Mouse (Mus musculus) thymus, postnatal 36 days (tissue): ENCODE data around the gene Tmem140.

Experiments
- DNase-seq, 2 experiments: peaks; one replicate each; pipeline ENCODE4 v3.0.0; 2022; ENCODE audit warnings: mixed read lengths in 2 of 2

The Tmem140 gene

GRCm38 (mm10) chr6:34862791-34863403 lies at the start of gene Tmem140:
Tmem140 (plus strand) TSS chr6:34863146.
- DNase-seq = peak; percentile 60 to 70

GRCm38 (mm10) chr6:34824406-34824805 lies 38.5 kb upstream of the Tmem140 start:
- no peak for DNase-seq

DNA sequence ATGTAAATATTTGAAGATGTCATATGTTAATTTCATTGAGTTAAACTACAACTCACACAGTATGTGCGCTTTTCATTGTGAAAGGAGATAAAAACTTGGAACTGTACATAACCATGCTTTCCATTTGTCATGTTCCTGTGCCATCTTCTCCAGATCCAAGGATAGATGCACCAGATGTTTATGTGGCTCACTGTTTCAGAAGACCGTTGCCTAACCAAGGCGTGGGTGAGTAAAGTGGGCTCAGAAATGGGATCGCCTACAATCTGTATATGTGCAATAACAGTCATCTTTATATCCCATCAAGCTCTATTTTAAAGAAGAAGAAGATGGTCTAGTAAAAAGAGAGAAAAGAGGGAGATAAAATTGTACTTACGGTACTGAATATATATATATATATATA lies 30.6 kb upstream of the Tmem140 start:
- DNase-seq = no peak

- peak in 1 of 2 experiments; percentile 32 for DNase-seq
Measured at GRCm38 (mm10) chr6:34861546-34862053, 1.3 kb upstream of the Tmem140 start.

DNA sequence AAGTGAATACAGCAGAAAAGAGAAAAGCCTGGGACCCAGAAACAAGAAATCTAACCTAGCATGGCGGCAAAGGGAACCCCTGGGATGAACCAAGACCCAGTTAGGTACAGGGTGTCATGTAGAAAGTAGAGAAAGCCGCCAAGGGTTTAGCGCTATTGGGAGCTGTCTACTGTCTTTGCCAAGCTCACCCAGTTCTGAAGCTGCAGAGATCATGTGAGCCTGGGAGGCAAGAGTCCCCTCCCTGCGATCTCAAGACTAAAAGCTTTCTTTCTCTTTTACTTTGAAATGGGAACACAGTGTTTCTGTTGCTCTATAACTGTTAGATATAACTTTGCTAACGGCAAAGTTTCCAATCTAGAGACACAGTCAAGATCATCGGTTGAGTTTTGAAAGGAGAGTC lies 565 bp upstream of the Tmem140 start:
- DNase-seq = peak; percentile 43 to 58

- DNase-seq = no peak
Measured at GRCm38 (mm10) chr6:34863786-34864514, 1.0 kb downstream of the Tmem140 start.

GRCm38 (mm10) chr6:34865213-34865612 lies 2.3 kb downstream of the Tmem140 start:
- DNase-seq = no peak

DNA sequence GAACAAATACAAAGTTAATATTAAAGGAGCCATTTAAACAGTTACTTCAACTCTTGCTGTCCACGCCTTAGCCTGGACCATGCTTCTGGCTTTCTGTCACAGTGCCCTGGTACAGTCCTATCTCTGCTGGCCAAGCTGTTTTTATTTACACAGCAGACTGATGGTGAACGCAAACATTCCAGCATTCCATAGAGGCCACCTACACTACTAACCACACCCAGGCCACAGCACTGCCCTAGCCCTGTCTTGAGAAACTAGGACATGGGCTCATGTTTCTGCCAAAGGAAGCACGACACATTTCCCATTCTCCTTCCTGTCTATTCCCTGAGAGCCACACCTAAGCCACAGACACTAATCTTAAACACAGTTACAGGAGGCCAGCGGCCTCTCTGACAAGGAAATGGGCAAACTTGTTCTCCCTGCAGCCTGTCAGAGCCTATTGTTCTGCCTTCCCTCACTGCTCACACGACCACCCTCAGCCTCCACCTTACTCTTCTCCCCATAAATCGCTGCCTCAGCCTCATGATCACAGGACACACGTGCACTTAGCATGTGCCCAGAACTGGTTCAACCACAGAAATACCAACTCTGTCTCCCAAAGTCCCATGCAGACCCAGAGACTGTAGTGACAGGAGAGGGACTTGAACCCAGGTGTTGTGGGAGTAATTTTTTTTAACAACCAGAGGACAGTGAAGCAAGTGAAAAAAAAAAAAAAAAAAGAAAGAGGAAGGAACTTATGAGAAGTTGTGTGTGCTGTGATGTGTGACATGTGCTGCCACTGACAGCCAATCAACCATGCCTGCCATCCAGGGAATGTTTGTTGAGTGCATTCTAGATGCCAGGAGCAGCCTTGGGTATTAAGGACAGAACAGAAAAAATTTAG lies 3.0 kb downstream of the Tmem140 start:
- no peak for DNase-seq

- no peak for DNase-seq
Measured at GRCm38 (mm10) chr6:34866786-34867185, 3.8 kb downstream of the Tmem140 start.

- no peak for DNase-seq
Measured at GRCm38 (mm10) chr6:34867301-34867994, 4.5 kb downstream of the Tmem140 start.

GRCm38 (mm10) chr6:34867995-34868350 lies 5.0 kb downstream of the Tmem140 start:
- no peak for DNase-seq

GRCm38 (mm10) chr6:34868507-34869217 lies 5.7 kb downstream of the Tmem140 start:
- DNase-seq = no peak

GRCm38 (mm10) chr6:34869225-34869915 lies 6.4 kb downstream of the Tmem140 start:
- DNase-seq = peak; percentile 44 to 64

DNA sequence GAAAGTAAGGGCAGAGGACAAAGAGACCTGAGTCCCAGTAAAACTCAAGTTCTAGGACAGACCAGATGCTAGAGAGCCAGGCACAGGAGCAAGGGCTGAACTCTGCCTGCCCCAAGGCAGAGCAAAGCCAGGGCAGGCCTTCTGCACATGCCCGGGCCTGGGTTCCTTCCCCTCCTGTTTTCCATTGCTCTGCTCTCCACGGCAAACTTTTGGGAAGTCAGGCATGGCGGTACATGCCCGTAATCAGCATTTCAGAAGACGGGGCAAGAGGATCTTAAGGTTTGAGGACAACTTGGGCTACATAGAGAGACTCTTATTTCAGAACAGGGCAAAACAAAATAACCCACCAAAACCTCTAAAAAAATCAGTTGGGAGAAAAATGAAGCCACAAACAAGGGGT lies 7.2 kb downstream of the Tmem140 start:
- no peak for DNase-seq

DNA sequence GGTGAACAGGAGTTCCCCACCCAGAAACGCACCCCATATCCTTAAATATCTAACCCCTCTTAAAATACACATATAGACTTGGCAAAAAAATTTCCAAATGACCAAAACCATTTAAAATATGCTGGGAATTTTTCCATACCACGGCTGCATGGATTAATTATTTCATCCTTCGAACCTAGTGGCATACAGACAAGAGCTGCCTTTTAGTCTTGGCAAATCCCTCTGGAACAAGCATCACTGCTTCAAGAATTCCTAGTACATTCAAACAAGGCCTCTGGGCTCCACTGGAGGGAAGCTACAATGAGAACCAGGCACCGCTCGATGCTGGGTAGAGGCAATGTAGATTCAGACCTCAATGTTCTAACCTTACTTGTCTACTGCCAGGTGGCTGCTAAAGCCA lies 7.8 kb downstream of the Tmem140 start:
- no peak for DNase-seq

- DNase-seq = no peak
Measured at GRCm38 (mm10) chr6:34871929-34872328, 9.0 kb downstream of the Tmem140 start.

- no peak for DNase-seq
Measured at GRCm38 (mm10) chr6:34872871-34873270, 9.9 kb downstream of the Tmem140 start.

- peak in 1 of 2 experiments; percentile 36 for DNase-seq
Measured at GRCm38 (mm10) chr6:34874101-34874921, 11.4 kb downstream of the Tmem140 start.

- DNase-seq = peak; percentile 81 to 89
Measured at GRCm38 (mm10) chr6:34875268-34875761, 12.4 kb downstream of the Tmem140 start.
